Mouse (Mus musculus) erythroid progenitor cell, adult 5-6 weeks (primary cell): ENCODE data around the gene Cped1. TPM values are rescaled to one million over a fixed set of nuclear protein-coding genes. Genes with fewer than 3 reads are reported as not detected.

Experiments
- ATAC-seq: replicated peaks from 2 replicates; pipeline ENCODE4 v1.8.0; 2016; ENCODE audit warnings: moderate number of reproducible peaks, mild to moderate bottlenecking, moderate TSS enrichment, inconsistent platforms; ENCODE audit not compliant: poor library complexity, low FRiP score, severe bottlenecking
- total RNA-seq, 2 experiments: library from RNA; stranded (forward) in 1 of 2; stranded (reverse) in 1 of 2; fragments of 150-400 nt in 1 of 2; fragments of 186-747, 209-891 nt in 1 of 2; gene quantifications; 2 replicates each; pipeline versions ENCODE4 v1.2.3 to v1.2.4; 2015 to 2017; ENCODE audit warnings: low replicate concordance in 2 of 2

The Cped1 gene
- total RNA-seq, 2 experiments from 2014 or later = 0.53 TPM; not detected in 1

GRCm38 (mm10) chr6:22269840-22270521 lies 284.3 kb downstream of the Cped1 start:
- no peak for ATAC-seq

GRCm38 (mm10) chr6:22277941-22278340 lies 292.2 kb downstream of the Cped1 start:
- no peak for ATAC-seq

DNA sequence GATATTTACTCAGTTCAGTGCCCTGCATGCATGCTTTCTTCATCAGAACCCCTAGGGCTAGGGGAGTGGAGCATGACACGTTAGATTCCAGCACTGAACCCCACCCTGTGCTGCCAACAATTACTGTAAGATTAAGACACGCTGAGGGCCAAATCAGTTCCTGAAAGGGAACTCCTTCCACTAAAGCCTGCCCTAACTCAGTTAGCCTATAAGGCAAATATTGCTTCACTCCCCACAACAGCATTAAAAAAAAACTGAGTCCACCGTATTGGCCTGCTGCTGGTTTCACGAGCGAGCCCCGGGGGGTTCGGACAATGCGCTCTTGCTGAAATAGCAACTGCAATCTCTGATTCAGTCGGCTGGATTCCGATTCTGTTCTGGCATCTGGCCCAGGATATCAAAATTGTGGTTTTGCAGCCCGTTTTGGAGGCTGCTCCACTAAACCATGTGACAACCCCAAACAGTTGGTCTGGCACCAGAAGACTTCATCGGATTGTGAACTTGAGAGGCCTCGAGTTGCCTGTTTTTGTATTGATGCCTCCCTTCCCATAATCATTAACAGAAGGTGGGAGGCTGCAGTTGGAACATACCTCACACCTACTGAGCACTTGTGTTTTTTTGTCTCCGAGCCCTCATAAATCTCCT lies 294.6 kb downstream of the Cped1 start:
- no peak for ATAC-seq

DNA sequence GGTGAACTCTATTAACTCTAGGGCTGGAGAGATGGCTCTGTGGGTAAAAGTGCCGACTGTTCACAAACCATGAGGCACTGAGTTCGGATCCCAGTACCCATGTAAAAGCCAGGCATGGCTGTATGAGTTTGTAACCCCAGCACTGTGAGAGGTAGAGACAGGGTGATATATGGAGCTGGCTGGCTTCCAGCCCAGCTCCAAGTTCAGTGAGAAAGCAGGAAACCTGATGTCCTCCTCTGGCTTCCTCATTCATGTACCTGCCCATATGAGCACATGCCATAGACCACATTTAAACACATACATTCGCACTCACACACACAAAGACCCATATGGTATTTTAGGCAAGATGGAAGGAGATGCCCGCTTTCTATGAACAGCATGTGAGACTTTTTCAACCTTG lies 296.7 kb downstream of the Cped1 start:
- no peak for ATAC-seq

- no peak for ATAC-seq
These were observed 302.5 kb downstream of the Cped1 start, which contains the start of gene Wnt16 for GRCm38 (mm10) chr6:22288004-22288736. Gene Wnt16, plus strand, starts transcription at chr6:22288227.

GRCm38 (mm10) chr6:22288737-22289460 lies 303.2 kb downstream of the Cped1 start:
- no peak for ATAC-seq

DNA sequence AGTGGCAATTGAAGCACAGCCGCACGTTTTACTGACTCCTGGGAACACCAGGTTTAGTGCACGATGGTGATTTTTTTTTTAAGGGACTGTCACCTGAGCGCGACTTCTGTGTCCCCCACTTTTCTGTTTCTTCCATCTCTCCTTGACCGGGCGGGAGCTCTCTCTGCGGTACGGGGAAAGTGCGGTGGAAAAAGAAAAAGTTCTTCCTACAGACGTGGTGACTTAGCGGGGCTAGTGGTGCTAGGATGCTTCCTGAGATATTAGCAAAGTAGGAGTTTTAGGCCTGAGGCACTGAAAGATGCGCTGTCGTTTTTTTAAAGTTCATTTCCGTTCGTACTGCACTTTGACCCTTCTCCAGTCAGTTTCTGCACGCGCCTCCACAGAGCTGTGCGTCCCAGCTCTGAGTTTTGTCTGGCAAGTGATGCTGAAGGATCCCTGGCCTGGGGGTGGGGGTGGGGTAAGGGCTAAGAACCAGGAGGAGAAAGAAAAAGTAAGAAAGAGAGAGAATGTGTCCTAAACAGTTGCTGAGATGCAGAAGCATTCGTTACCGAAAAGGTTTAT lies 303.8 kb downstream of the Cped1 start:
- no peak for ATAC-seq

DNA sequence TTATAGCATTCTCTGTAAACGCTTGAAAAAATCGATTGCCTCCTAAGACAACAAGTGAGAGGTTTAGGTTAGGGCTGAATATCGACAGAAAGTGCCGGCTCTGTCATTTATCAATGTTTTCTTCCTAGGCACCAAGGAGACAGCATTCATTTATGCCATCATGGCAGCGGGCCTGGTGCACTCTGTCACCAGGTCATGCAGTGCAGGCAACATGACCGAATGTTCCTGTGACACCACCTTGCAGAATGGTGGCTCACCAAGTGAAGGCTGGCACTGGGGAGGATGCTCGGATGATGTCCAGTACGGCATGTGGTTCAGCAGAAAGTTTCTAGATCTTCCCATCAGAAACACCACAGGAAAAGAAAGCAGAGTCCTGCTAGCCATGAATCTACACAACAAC lies 305.1 kb downstream of the Cped1 start:
- no peak for ATAC-seq

GRCm38 (mm10) chr6:22292056-22292455 lies 306.3 kb downstream of the Cped1 start:
- ATAC-seq = no peak

DNA sequence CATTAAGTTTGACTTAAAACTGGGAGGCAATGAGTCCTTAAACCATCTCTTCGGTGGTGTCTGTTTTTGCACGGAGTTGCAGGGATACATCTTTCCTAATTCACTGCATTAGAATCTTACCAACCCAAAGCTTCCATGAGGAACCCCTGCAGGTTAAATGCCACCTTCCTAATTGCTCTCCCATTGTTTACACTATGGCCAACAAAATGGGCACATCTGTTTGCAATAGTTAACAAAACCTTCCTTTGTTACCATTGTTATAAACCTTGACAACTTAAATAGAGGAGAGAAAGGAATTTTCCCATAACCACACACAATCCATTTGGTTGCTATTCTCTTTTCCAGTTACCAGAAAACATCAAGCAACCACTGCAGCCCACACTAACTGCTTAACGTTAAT lies 308.2 kb downstream of the Cped1 start:
- ATAC-seq = no peak

DNA sequence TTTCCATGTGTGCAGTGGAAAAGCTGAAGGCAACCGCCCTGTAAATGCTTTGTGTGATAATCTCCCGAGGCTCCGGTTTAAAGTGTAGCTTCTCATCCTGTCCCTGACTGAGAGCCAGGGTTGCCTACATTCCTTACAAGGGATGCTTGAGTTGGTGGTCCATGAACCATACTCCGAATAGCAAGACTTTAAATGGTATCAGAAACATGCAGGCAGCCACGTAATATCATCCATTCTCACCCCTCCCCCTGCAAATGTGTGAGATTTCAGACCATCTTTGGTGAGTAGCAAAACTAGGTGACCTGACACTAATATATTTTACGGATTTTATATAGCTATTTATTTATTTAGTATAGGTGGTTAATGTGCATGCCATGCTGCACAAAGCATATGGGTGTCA lies 311.3 kb downstream of the Cped1 start:
- no peak for ATAC-seq

DNA sequence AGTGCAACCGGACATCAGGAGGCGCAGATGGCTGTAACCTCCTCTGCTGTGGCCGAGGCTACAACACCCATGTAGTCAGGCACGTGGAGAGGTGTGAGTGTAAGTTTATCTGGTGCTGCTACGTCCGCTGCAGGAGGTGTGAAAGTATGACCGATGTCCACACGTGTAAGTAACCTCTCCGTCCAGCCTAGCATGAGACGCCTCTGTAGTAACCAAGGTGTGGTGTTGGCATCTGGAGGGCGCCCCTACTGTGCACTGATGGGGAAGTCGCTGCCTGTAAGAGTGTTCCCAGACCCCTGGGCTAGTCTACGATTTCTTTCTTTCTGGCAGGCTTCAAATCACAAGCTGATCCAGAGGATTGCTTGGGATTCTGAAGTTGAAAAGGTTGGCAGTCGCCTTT lies 312.3 kb downstream of the Cped1 start:
- no peak for ATAC-seq

Other genes with a start within 250 kb of the Cped1 start
- not detected in 2 replicates for gene Tspan12, start 133.4 kb upstream of the Cped1 start, total RNA-seq (2015; ENCODE audit: low replicate concordance)
- gene Tspan12, start 133.4 kb upstream of the Cped1 start, total RNA-seq (2017; ENCODE audit: low replicate concordance) = not detected in 2 replicates
- 21.0 and 31.4 TPM in 2 replicates for gene Ing3, start 36.3 kb upstream of the Cped1 start, total RNA-seq (2015; ENCODE audit: low replicate concordance)
- gene Ing3, start 36.3 kb upstream of the Cped1 start, total RNA-seq (2017; ENCODE audit: low replicate concordance) = 4.2 and 21.2 TPM in 2 replicates